8 mouse cellular contexts compared by ENCODE assay signal in genomic region chr19:8892829-8893766, GRCm38 (mm10). TPM values are rescaled to one million over a fixed set of nuclear protein-coding genes. Genes with fewer than 3 reads are reported as not detected.
A peak's percentile ranks its signal among the peaks of the same experiment; 100 is the strongest.
DNase-seq lines count a peak whose midpoint lies in the region; ATAC-seq and TF ChIP-seq lines count a peak whose summit lies in the region.

TSS of gene Ints5 (plus strand) at chr19:8893005.

- peak; percentile 68 for ATAC-seq in forebrain, postnatal 0 days
- peak; percentile 57 for ATAC-seq in lung, embryonic 14.5 days (ENCODE audit: insufficient read depth)
- ATAC-seq in neutrophil, adult 5-6 weeks (ENCODE audit: extremely low read depth, insufficient number of reproducible peaks, low FRiP score, poor library complexity, severe bottlenecking), result peak; percentile 53; the same call in 1 of the 2 replicates

- DNase-seq in MEL (ENCODE audit: low read depth, low spot score), result peak; percentile 95
- DNase-seq in cerebellum, adult 18-20 months, result peak; percentile 82 to 88
- peak; percentile 93 for DNase-seq in forebrain, postnatal 0 days
- DNase-seq in heart, postnatal 36 days, result peak; percentile 87
- peak; percentile 84 to 87 for DNase-seq in layer of hippocampus, adult 2 months (ENCODE audit: low spot score in 2 of 2)
- peak; percentile 95 for DNase-seq in lung, embryonic 14.5 days
- peak; percentile 87 for DNase-seq in testis, postnatal 14 days (ENCODE audit: low spot score)

- no peak for TF ChIP-seq CTCF in MEL (IDR thresholded peaks at IDR 0.05 in 2 of 3, conservative IDR thresholded peaks at IDR 0.05 in 1 of 3; ENCODE audit: control insufficient read depth in 1 of 3, insufficient read depth in 1 of 3, low read depth in 2 of 3, low read length in 3 of 3, poor library complexity in 1 of 3, severe bottlenecking in 1 of 3)
- TF ChIP-seq CTCF in forebrain, postnatal 0 days (IDR thresholded peaks at IDR 0.05; ENCODE audit: low read depth), result no peak; the same call in 1 of the 2 replicates
- no peak for TF ChIP-seq CTCF in layer of hippocampus, adult 2 months (conservative IDR thresholded peaks at IDR 0.05)
- TF ChIP-seq CTCF in lung, embryonic 14.5 days (IDR thresholded peaks at IDR 0.05; ENCODE audit: low read depth), result no peak

- TF ChIP-seq POLR2A in MEL (IDR thresholded peaks at IDR 0.05; ENCODE audit: control insufficient read depth in 1 of 2, insufficient read depth in 1 of 2, low read depth in 1 of 2, low read length in 2 of 2, poor library complexity in 1 of 2), result peak; percentile 91 to 95

- TF ChIP-seq RAD21 in MEL (IDR thresholded peaks at IDR 0.05; ENCODE audit: low read depth, low read length), result no peak

- peaks cover 4 to 20% of the 10 kb centered on the region in 2 experiments; a peak in 3 of 4 replicates for H3K4me1 ChIP-seq in MEL (ENCODE audit: control insufficient read depth in 1 of 2, insufficient read depth in 2 of 2, low read length in 2 of 2)
- peaks cover 5% of the 10 kb centered on the region for H3K4me1 ChIP-seq in forebrain, postnatal 0 days (ENCODE audit: insufficient read depth)
- peaks cover 11% of the 10 kb centered on the region for H3K4me1 ChIP-seq in lung, embryonic 14.5 days (ENCODE audit: insufficient read depth)

- 3% methylated on average over 54 of the region's 54 CpGs for WGBS in forebrain, postnatal 0 days
- WGBS in lung, embryonic 14.5 days, result 2% methylated on average over 54 of the region's 54 CpGs

- H3K9ac ChIP-seq in MEL (ENCODE audit: control insufficient read depth, low read depth, low read length, poor library complexity, severe bottlenecking), result peak within 1 kb of the TSS; percentile 89
- H3K9ac ChIP-seq in forebrain, postnatal 0 days, result peak within 1 kb of the TSS; percentile 87
- peak within 1 kb of the TSS; percentile 92 for H3K9ac ChIP-seq in lung, embryonic 14.5 days

- no peaks in the 10 kb centered on the region for H3K27me3 ChIP-seq in MEL (ENCODE audit: control insufficient read depth in 1 of 2, insufficient read depth in 2 of 2, low read length in 2 of 2)
- H3K27me3 ChIP-seq in forebrain, postnatal 0 days (ENCODE audit: insufficient read depth, low read length), result no peaks in the 10 kb centered on the region
- H3K27me3 ChIP-seq in lung, embryonic 14.5 days (ENCODE audit: insufficient read depth, low read length), result no peaks in the 10 kb centered on the region

- peak within 1 kb of the TSS; percentile 75 to 76 for H3K4me3 ChIP-seq in MEL (ENCODE audit: control insufficient read depth in 1 of 2, insufficient read depth in 1 of 2, low read depth in 2 of 2, low read length in 2 of 2)
- peak within 1 kb of the TSS; percentile 79 for H3K4me3 ChIP-seq in forebrain, postnatal 0 days (ENCODE audit: low read depth, low read length)
- H3K4me3 ChIP-seq in layer of hippocampus, adult 2 months, result peak within 1 kb of the TSS; percentile 97
- peak within 1 kb of the TSS; percentile 87 for H3K4me3 ChIP-seq in lung, embryonic 14.5 days (ENCODE audit: low read depth, low read length)

- TF ChIP-seq EP300 in MEL (IDR thresholded peaks at IDR 0.05; ENCODE audit: low read depth in 1 of 2, low read length in 2 of 2), result peak in 1 of 2 experiments; percentile 46; a peak in 1 of 4 replicates

- H3K79me2 ChIP-seq in MEL (ENCODE audit: control insufficient read depth, insufficient read depth, low read length, poor library complexity), result peaks cover 56% of the 10 kb centered on the region

- H3K36me3 ChIP-seq in MEL (ENCODE audit: control insufficient read depth in 1 of 2, insufficient read depth in 2 of 2, low read length in 2 of 2), result peaks cover 0 to 38% of the 10 kb centered on the region in 2 experiments; a peak in 2 of 4 replicates
- H3K36me3 ChIP-seq in forebrain, postnatal 0 days (ENCODE audit: insufficient read depth), result peaks cover 16% of the 10 kb centered on the region
- peaks cover 51% of the 10 kb centered on the region for H3K36me3 ChIP-seq in lung, embryonic 14.5 days (ENCODE audit: insufficient read depth)

- peak within 1 kb of the TSS; percentile 98 for H3K4me2 ChIP-seq in forebrain, postnatal 0 days (ENCODE audit: low read depth)
- H3K4me2 ChIP-seq in lung, embryonic 14.5 days, result peak within 1 kb of the TSS; percentile 84

- H3K9me3 ChIP-seq in MEL (replicated peaks; ENCODE audit: insufficient read depth, low read length), result no peaks in the 10 kb centered on the region
- H3K9me3 ChIP-seq in forebrain, postnatal 0 days (ENCODE audit: low read length), result no peaks in the 10 kb centered on the region
- H3K9me3 ChIP-seq in lung, embryonic 14.5 days (ENCODE audit: low read depth, low read length), result no peaks in the 10 kb centered on the region

- peak within 1 kb of the TSS; percentile 91 for H3K27ac ChIP-seq in MEL (ENCODE audit: control insufficient read depth, low read depth, low read length)
- peak within 1 kb of the TSS; percentile 87 for H3K27ac ChIP-seq in forebrain, postnatal 0 days (ENCODE audit: low read depth, low read length)
- peak within 1 kb of the TSS; percentile 85 for H3K27ac ChIP-seq in layer of hippocampus, adult 2 months
- H3K27ac ChIP-seq in lung, embryonic 14.5 days (ENCODE audit: low read depth), result peak within 1 kb of the TSS; percentile 90

- intact Hi-C loops in heart, postnatal 36 days (cut with DNase I), result loop anchor here (2.0 kb wide), 1 partner anchor 48 kb away; the partner anchor contains the start of gene Mta2

TF ChIP-seq in MEL, 35 proteins besides CTCF, POLR2A, EP300 and RAD21:
- peak; percentile 73; the same call in 1 of the 2 replicates for TF ChIP-seq MAZ (IDR thresholded peaks at IDR 0.05; ENCODE audit: low read depth, low read length)
- no peak for TF ChIP-seq POLR2AphosphoS5 (IDR thresholded peaks at IDR 0.05; ENCODE audit: borderline replicate concordance, low read depth, low read length)
- peak; percentile 35 for TF ChIP-seq ETS1 (IDR thresholded peaks at IDR 0.05; ENCODE audit: low read depth, low read length)
- 0 out of 2 replicates have a peak, but pooled peaks have one; percentile 28 for TF ChIP-seq USF1 (IDR thresholded peaks at IDR 0.05; ENCODE audit: low read depth, low read length)
- TF ChIP-seq TBP (IDR thresholded peaks at IDR 0.05; ENCODE audit: low read depth, low read length), result peak; percentile 96
- peak; percentile 93 for TF ChIP-seq NELFE (IDR thresholded peaks at IDR 0.05; ENCODE audit: low read depth, low read length)
- TF ChIP-seq MEF2A (IDR thresholded peaks at IDR 0.05; ENCODE audit: extremely low read depth, insufficient replicate concordance, low read depth, low read length, poor library complexity, severe bottlenecking), result no peak
- TF ChIP-seq MXI1 (IDR thresholded peaks at IDR 0.05; ENCODE audit: low read depth, low read length), result no peak; the same call in 1 of the 2 replicates
- TF ChIP-seq TCF12 (IDR thresholded peaks at IDR 0.05; ENCODE audit: low read depth, low read length), result peak; percentile 83
- TF ChIP-seq CHD1 (IDR thresholded peaks at IDR 0.05; ENCODE audit: low read depth, low read length), result no peak
- peak; percentile 23; the same call in 1 of the 2 replicates for TF ChIP-seq RCOR1 (IDR thresholded peaks at IDR 0.05; ENCODE audit: low read depth, low read length)
- peak; percentile 87; the same call in 1 of the 2 replicates for TF ChIP-seq UBTF (IDR thresholded peaks at IDR 0.05; ENCODE audit: borderline replicate concordance, insufficient read depth, low read depth, low read length)
- TF ChIP-seq NRF1 (IDR thresholded peaks at IDR 0.05; ENCODE audit: insufficient read depth, low read depth, low read length, poor library complexity, severe bottlenecking), result peak; percentile 87
- TF ChIP-seq MAX (IDR thresholded peaks at IDR 0.05; ENCODE audit: low read length), result peak; percentile 80
- TF ChIP-seq MYB (IDR thresholded peaks at IDR 0.05; ENCODE audit: low read depth, low read length), result no peak
- TF ChIP-seq CHD2 (IDR thresholded peaks at IDR 0.05; ENCODE audit: low read length), result no peak
- peak; percentile 89 for TF ChIP-seq POLR2AphosphoS2 (IDR thresholded peaks at IDR 0.05; ENCODE audit: low read length)
- TF ChIP-seq GABPA (IDR thresholded peaks at IDR 0.05; ENCODE audit: low read depth, low read length), result no peak
- TF ChIP-seq ZNF384 (IDR thresholded peaks at IDR 0.05; ENCODE audit: low read depth, low read length), result no peak
- TF ChIP-seq TAL1 (IDR thresholded peaks at IDR 0.05; ENCODE audit: low read length), result no peak
- TF ChIP-seq MYC (IDR thresholded peaks at IDR 0.05; ENCODE audit: low read depth, low read length), result peak; percentile 91
- peak; percentile 57 for TF ChIP-seq ZMIZ1 (IDR thresholded peaks at IDR 0.05; ENCODE audit: low read depth, low read length)
- TF ChIP-seq GATA1 (IDR thresholded peaks at IDR 0.05; ENCODE audit: low read depth, low read length), result peak; percentile 85
- peak; percentile 43; the same call in 1 of the 2 replicates for TF ChIP-seq ELF1 (IDR thresholded peaks at IDR 0.05; ENCODE audit: low read depth, low read length)
- TF ChIP-seq HCFC1 (IDR thresholded peaks at IDR 0.05; ENCODE audit: low read depth, low read length), result peak; percentile 92
- TF ChIP-seq MAFK (IDR thresholded peaks at IDR 0.05; ENCODE audit: borderline replicate concordance, low read depth, low read length), result no peak
- peak; percentile 90 for TF ChIP-seq SIN3A (IDR thresholded peaks at IDR 0.05; ENCODE audit: low read length)
- no peak for TF ChIP-seq BHLHE40 (IDR thresholded peaks at IDR 0.05; ENCODE audit: borderline replicate concordance, low read depth, low read length)

RNA-seq across cellular contexts. Expression of gene Ints5, which starts in this region (rescaled TPM):
- 38.1 and 43.9 TPM in 2 replicates for total RNA-seq in MEL (2012; rRNA removed)
- 10 to 100 TPM in 1 of 2 experiments, not detected in 1; 51.5 TPM for polyA plus RNA-seq in MEL (2012; ENCODE audit: insufficient read depth in 1 of 2, insufficient read length in 2 of 2, low read depth in 1 of 2, low replicate concordance in 2 of 2, missing spikeins in 1 of 2)
- 26.1 and 29.9 TPM in 2 replicates for total RNA-seq in forebrain, postnatal 0 days (2014; rRNA removed)
- polyA plus RNA-seq in forebrain, postnatal 0 days (2015; fragmentation: Nextera tagmentation; extraction: Ambion mirVana), result 23.6 and 26.8 TPM in 2 replicates
- 10 to 100 TPM; 11.5 to 13.6 TPM for total RNA-seq in heart, postnatal 36 days (2021)
- total RNA-seq in layer of hippocampus, adult 2 months (2021), result 10 to 100 TPM; 24.4 to 25.6 TPM
- polyA plus RNA-seq in lung, embryonic 14.5 days (2014; fragmentation: Nextera tagmentation; extraction: Ambion mirVana), result 43.1 and 46.5 TPM in 2 replicates
- 9.0 and 9.2 TPM in 2 replicates for total RNA-seq in neutrophil, adult 5-6 weeks (2017)

Comparison
In these comparisons a context has a peak if more than half of its experiments do, and no peak if none do; other contexts are left out.
1. Peak in every context shown above with its lines: DNase-seq, ATAC-seq, H3K4me3 ChIP-seq and H3K27ac ChIP-seq.